Mouse (Mus musculus) neutrophil, adult 65 days (primary cell): ENCODE results near the gene Scgb2b11. TPM values are rescaled to one million over a fixed set of nuclear protein-coding genes. Genes with fewer than 3 reads are reported as not detected.

Experiments
- total RNA-seq: library from RNA; stranded (reverse); gene quantifications from 2 replicates; pipeline ENCODE4 v1.2.4, GENCODE M21; 2023

Gene Scgb2b11
- total RNA-seq, result not detected in 2 replicates

GRCm38 (mm10) chr7:32211045-32211444 is at the start of gene Scgb2b11:
TSS of gene Scgb2b11 (minus strand) at chr7:32211145.

GRCm38 (mm10) chr7:32222540-32222939 is 11.6 kb upstream of the Scgb2b11 start, which contains the start of gene Scgb1b11:
TSS of gene Scgb1b11 (plus strand) at chr7:32222840.

Other genes with a start within 250 kb of the Scgb2b11 start
- not detected in 2 replicates for gene Scgb1b10, start 110.3 kb downstream of the Scgb2b11 start, total RNA-seq
- gene Scgb1b11, start 11.7 kb upstream of the Scgb2b11 start, total RNA-seq, result not detected in 2 replicates
- gene Scgb2b12, start 116.1 kb upstream of the Scgb2b11 start, total RNA-seq, result not detected in 2 replicates
- not detected in 2 replicates for gene Scgb1b12, start 123.0 kb upstream of the Scgb2b11 start, total RNA-seq
- gene Scgb1b29, start 230.4 kb upstream of the Scgb2b11 start, total RNA-seq, result not detected in 2 replicates